Mouse (Mus musculus): ENCODE measurements around the gene Immp2l.

The Immp2l gene

DNA sequence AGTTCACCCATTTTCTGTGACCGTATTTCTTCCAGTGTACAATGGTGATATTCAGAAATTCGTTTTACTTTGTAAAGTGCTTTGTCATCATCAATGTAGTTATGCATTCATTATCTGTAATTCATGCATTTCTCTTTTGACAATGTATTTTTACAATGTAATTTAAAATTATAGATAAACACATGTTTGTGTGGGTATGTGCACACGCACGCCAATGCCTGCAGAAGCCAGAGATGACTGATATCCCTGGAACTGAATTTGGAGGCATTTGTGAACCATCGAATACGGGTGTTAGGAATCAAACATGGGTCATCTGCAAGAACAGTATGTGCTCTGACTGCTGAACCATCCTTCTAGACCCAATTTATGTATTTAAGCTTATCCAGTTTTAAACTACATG is 161.6 kb downstream of the Immp2l start:
- no peak for DNase-seq

DNA sequence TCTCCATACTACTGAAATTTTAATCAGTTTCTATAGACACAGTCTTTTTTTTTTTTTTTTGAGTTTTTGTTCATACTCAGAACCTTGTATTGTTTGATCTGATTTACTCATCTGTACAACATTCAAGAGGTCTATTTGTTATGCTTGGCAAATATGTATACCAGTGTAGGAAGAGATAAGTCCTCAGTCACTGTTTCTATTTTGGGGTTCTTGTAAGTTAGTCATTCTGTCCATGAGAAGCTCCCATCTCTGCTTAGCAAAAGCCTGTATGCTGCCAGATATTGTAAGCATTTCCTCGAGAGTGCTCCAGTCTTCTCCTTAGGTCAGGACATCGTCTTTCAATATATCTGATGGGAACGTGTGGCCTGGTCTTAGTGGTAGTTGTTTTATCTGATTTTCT is 168.9 kb downstream of the Immp2l start:
- no peak for DNase-seq

DNA sequence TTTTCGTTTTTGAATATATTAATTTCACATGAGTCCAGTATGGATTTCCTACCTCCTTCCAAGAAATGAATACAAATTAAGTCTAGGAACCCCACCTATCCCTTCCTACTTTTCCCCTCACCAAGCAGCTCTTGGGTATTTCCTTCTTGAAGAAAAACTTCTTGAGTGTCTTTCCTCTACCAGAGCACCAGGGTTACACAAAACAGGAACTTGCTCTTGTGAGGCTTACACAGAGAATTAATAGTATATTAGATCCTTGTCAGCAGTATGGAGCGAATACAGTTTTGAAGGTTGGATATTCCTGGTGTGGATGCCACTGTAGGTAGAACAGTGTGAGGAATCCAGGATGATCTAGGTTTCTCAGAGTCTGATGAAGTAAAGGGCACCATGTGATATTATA is 172.5 kb downstream of the Immp2l start:
- DNase-seq: no peak

DNA sequence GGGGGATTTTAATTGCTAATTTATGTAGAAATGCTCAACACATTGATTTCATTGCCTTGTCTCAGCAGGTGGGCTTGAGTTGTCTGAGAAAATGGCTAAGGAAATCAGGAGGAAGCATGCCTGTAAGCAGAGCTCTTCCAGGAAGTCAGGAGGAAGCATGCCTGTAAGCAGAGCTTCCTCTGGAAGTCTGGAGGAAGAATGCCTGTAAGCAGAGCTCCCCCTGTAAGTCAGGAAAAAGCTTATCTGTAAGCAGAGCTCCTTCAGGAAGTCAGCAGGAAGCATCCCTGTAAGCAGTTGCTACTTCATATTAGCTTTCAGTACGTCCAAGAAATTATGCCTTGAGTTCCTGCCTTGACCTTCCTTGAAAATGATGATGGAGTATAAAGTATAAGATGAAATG is 191.3 kb downstream of the Immp2l start:
- DNase-seq: no peak

DNA sequence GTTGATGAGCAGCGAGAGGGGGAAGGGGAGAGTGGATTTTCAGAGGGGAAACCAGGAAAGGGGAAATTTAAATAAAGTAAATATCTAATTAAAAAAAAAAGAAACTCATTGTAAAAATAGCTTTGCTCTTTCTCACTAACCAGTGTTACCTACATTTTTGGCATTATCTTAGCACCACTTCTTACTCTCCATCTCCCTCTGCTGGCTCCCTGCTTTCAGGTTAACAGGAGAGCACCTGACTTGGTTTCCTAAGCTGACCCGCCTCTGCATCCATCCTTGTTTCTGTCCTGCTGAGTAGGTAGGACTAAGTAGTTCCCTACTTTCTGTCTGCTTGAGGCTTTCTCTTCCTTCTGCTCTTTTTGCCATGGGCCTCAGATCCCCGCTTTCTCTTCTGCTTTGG is 198.0 kb downstream of the Immp2l start:
- DNase-seq: no peak

DNA sequence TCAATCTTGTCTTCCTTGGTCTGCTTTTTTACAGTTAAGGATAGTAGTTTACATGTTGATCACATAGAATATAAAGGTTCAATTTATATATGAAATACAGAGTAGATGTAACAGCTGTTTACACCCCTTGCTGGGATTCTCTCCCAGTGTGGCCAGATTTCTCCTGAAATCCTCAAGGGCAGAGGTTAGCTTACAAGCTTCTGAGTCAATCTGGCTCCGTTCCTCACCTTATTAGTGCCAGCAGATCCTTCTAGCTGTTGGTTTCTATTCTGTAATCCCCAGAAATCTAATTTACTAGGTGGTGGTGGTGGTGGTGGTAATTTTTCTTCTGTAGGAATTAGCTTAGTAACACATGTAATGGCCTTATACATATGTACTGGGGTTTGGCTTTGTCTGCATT is 199.8 kb downstream of the Immp2l start:
- no peak for DNase-seq

DNA sequence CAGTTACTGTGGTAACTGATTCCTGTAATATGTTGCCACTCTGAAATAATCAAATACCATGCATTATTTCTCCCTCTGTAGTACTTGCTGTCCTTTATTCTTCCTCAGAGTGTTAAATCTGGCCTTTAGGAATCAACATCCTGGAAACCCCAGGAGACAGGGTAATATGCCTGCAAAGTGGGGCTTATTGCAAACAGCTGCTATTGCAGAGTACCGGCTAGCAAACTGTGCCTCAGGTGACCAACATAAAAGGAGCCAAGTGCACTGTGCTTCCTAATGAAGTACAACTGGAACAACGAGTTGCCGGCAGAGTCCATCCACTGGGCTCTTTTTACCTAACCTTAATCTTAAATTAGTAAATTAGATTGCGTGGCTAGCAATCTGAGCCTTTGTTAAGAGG is 200.6 kb downstream of the Immp2l start:
- DNase-seq: no peak

DNA sequence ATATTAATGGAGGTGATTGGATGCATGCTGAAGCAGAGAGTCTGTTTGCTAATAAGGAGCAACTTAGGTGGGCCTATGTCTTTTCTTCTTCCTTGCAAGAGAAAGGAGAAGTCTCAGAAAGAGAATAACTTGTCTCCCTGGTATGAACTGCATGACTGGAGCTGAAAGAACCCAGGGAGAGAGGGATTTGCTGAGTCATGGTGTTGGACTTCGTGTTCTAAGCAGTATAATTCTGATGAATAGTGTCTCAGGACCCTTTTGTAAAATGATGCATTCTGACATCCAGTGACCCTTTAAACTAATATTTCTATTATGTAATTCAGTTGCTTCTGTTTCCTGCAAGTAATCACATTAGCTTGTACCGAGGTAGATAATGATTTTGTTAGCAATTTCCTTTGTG is 208.1 kb downstream of the Immp2l start:
- DNase-seq: no peak

DNA sequence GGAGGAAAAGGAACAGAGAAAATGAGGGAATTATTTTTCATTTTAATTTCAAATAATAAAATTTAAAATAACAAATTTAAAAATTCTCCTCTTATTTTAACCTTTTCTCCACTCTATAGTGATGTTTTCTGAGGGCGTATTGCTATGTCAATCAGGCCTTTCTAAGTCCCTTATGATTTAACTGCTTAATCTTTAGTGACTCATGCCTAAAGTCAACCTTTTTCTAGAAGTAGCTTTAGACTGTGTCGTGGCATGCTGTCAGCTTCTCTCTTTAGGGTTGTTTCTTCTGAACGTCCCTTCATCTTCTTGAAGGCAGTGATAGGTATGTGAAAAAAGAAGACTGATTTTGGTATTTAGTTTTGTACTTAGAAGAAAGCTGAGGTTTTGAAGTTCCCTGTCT is 214.0 kb downstream of the Immp2l start:
- no peak for DNase-seq

DNA sequence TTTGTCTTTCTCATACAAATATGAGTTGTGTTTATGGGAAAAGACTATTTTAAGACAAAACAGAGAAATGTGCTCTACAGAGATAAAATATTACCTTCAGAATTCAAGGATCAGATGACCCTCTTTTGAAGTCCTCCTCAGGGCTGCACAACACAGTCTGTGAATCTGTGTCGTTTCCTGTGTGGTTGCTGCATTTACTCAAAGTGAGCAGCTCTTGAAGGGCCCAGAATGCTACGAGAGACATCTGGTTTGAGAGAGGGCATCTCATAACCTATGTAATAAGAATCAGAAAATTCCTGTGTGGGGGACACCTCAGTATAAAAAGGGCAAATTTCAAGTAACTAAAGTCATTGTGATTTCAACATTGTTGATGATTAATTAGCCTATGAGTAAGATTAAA is 217.3 kb downstream of the Immp2l start:
- DNase-seq: no peak

DNA sequence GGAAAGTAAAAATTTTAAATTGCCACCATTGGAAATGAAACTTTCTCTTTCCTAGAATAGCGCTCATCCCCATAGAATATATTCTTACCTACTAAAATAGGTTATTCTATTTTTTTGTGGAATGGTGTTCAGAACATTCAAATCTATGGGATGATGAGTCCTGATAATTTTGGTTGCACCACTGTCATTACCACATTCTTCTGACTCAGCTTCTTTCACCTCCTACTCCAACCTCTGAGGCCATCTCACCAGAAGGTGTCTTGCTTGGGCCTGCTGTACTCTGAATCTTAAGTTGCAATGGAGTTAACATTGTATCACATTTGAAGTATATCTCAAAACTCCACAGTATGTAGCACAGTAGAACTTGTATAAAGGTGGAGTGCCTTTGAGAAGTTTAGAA is 224.4 kb downstream of the Immp2l start:
- no peak for DNase-seq

DNA sequence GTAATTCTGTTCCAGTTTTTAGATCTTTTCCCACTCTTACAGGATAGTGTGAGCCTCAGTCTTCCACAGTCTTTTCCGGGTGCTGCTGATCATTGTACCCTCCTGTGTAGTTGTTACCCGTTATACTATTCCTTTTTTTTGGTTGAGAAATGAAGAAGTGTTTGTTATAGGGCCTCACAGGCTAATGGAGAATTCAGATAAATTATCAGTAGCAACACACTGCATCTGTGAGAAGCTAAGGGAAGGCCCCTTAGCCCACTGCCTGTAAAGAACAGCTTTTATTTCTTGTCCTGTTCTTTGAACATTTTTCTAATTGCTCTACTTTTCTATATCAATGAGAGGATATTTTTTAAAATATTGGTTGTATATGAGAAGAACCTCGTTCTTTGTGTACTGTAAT is 226.2 kb downstream of the Immp2l start:
- DNase-seq: no peak

DNA sequence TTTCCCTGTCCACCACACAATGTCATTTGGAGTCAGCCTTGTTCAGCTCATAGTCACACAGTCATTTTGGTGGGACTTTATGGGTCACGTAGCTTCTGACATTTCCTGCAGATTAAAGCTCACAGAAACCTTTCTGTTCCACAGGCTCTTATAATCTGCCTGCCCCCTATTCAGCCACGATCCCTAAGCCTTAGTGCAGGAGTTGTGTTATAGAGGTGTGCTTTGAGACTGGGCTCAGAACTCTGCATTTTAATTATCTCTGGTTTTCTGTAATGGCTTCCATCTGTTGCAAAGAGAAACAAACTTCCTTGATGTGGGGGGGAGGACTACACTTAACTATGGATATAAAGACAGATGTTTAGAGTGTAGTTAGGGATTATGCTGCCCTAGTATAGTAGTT is 234.0 kb downstream of the Immp2l start:
- DNase-seq: no peak

DNA sequence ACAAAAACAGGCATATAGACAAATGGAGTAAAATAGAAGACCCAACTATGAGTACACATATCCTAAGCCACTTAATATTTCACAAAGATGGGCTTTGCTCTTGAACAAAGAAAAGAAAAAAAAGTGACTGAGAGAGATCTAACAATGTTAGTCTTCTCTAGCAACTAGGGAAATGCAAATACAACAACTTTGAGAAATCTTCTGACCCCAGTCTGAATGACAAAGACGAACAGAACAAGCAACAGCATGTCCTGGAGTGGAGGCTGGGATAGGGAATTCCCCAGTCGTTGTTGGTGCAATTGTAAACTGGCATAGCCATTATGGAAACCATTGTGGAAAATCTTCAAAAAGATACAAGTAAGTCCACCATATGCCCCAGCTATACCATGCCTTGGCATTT is 235.7 kb downstream of the Immp2l start:
- no peak for DNase-seq

DNA sequence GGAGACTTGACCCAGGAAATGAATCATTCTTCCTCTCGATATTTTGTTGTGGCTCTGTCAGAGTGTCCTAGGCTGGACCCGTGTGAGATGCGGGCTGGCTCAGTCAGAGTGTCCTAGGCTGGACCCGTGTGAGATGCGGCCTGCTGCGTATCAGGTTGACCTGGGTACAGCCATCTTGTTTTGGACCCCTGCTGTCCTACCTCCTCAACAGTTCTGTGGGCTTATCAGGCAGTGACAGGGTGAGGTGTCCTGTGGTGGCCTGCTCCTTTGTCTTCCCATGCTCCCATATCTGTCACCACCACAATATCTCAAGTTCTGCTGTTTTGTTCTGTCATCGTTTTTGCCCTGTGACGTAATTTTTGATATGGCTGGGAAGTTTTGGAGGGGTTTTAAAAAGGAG is 250.2 kb downstream of the Immp2l start:
- DNase-seq: no peak

DNA sequence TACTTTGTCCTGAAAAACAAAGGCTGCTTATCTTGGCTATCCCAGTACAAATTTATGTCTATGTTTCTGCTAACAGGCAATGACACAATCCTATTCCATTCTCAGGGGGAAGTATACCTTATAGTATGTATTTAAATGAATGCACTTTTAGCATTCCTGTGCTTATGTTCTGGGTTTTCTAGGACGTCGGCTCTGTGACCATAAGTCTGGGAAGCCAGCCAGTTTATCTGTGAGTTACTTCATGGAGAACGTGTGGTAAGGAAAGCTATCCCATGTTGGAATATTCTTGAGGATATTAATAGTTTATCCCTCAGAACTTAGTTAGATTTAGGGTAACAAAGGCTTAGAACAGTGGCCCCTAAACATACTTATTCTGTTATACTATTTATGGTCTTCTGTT is 251.5 kb downstream of the Immp2l start:
- DNase-seq: no peak

DNA sequence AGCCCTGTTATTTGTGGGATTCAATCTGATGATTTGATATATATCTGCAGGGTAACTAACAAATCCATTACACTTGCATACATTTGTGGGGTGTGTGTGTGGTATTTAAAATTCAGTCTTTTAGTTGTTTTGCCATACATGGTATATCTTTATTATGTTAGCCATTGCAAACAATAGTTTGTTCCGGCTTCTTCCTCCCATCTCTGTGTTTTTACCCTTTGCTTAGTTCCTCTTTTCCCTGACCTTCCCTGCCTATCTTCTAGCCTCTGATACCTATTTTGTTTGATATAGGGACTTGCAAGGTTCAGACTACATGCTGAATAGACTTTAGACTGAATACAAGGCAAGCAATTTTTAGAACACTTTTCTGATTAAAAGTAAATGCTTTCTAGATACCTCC is 254.0 kb downstream of the Immp2l start:
- no peak for DNase-seq

DNA sequence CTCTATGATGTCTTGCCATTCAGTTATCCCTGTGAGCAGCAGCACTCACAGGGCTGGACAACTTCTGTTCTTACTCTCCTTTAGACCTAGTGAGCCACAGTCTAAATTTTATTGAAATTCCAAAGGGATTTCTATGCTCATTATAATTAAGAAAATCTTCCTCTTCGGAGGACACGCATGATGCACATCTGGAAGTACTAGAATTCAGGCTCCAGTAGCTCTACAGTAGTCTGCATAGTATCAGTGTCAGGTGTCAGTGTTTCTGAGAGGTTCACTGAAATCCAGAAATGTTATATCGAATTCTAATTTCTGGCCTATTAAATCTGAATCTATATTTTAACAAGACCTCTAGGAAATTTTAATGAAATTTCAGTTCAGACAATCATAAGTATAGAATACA is 265.2 kb downstream of the Immp2l start:
- no peak for DNase-seq

DNA sequence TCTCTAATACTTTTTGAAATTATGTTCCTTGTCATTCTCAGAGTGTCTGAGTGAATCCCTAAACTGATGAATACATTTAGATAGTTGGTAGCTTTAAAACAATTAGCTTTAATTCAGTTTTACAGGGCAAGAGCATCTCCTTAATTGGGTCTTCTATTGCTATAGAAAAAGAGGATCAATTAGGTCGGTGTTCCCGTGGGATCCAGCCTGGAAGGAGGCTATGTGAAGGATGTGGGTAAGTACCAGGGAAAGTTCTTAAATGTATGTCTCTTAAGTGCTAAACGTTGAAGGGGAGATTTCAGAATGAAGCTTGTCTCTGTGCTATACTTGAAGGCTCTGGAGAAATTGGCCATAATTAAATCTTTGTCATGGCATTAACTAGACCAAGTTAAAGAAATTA is 283.1 kb downstream of the Immp2l start:
- DNase-seq: no peak

DNA sequence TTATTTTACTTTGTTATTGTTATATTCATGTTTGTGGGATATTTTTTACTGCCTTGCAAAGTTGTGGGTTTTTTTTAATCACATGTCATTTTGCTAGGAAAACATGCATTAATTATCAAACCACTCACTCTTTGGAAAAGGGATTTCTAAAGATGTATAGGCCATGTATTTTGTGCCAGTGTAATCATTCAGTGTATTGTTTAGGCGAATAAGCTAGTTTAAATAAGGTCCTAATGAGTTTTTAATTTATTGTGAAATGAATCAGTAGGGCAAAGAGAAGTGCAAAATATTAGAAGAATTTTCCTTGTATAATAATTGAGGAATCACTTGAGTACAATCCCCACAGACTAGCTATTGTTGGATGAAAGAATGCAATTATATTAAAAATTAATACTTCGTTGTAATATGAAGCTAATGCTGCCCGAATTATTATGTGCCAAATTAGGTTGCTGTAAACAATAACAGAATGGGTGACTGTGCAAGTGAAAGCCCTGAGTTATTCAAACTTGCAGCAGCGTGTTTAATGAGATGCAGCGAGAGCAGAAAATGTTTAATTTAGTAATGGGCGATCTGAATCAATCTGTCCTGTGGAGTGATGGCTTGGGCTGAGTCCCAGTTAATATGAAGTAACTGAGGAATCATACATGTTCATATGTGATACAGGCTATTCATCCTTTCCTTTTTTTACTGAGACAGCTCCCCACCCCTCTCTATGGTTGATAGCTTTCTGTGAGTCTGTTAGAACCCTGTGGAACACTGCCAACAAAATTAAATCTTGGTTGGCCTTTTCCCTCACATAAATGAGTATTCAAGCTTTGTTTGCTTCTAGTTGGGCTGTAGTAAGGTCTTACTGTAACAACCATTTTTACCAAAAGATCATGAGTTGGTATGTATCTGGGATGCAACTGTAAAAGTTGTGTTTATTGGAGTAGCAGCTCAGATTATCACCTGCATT is 285.1 kb downstream of the Immp2l start:
- no peak for DNase-seq

DNA sequence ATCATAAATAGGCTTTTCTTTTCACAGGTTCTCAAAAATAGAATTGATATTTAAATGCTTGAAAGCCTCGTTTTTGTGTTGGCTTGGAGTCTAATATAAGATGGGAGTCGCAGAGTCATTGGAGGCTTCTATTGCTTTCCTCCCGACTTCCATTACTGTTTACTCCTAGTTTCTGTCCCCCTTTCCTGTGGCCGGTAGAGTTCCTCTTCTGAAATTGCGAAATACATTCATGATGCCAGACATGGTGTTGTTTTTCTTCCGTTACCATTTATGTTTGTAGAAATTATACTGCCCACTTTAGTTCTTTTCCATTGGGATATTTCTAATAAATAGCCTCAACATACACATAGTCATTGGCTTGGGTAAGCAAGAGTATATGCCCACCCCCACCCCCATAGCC is 289.5 kb downstream of the Immp2l start:
- no peak for DNase-seq

DNA sequence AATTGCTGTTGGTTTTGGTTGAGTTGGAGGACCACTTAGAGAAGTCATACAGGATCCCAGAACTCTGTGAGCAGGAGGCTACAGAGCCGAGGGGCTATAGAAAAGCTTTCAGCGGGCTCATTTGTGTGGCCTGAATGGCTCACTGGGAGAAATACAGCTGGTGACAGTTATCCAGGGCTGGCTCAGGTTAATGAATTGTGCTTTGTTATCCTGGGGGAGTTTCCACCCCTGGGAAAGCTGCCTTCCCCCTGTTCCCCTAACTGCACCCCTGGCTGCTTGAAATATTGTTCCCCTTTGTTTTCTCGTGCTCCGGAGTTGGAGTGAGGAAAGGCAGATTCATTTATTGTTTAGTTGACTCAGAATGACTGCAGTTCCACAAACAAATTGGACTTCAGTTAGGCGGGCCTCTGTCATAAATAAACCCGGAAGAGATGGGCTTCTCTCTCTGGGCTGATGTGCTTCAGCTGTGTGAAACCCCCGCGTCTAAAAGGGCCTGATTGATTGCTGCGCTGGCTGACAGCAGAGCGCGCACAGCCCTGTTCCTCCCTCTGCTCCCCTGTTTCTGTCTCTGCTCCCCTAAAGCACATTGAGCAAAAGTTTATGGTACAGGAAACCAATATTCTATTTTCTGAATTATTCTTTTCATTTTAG is 291.0 kb downstream of the Immp2l start:
- DNase-seq: no peak

DNA sequence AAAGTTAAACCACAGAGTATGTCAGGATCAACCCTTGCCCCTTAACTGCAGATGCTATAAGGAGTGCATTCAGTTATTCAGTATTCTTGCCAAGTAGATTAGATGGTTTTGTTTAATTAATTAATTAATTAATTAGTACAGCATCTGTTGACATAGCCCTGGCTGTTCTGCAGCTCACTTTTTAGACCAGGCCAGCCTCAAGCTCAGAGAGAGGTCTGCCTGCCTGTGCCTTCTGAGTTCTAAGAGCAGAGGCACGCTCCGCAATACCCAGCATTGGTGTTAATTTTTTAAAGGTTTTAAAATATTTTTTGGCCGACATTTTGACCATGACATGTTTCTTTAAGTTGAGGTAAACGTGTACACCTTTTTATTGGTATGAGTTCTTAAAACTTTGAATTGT is 292.0 kb downstream of the Immp2l start:
- no peak for DNase-seq

DNA sequence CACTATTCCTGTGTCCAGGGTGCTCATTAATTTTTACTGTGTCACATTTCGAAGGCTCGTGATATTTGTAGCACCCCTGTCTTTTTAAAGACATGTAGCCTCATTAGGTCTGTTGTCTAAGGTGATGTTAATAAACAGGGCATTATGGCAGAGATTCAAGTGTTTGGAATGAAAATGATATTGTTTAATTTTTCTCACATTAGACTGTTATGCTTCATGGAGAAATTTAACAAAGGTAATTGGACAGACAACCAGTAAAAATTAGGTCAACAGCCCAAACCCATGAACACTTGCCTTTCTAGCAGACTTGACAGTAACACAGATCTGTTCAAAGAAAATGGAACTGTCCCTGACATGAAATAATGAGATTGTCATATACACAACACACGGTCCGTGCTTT is 292.5 kb downstream of the Immp2l start:
- no peak for DNase-seq

DNA sequence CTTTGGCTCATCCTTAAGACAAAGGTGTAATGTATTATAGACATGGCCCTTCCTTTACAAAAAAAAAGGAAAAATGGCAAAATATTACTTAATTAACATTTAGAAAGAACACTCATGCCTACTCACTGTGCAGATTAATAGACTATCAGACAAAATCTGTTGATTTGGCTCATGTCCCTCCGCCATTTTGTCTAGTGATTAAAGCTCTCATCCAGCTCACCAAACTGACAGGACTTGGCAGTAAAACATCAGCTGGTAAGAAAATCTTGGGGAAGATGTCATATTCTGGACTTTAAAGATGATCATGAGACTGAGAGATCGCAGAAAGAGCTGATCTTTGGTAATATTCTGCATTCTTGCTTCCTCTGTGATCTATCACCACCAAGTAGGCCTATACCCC is 293.5 kb downstream of the Immp2l start:
- no peak for DNase-seq
